In genomic region chr8:71964051-71964450, GRCm38 (mm10) we compare ENCODE assay signal across 27 mouse cellular contexts. TPM values are rescaled to one million over a fixed set of nuclear protein-coding genes. Genes with fewer than 3 reads are reported as not detected.
A peak's percentile ranks its signal among the peaks of the same experiment; 100 is the strongest.
DNase-seq lines count a peak whose midpoint lies in the region; ATAC-seq and TF ChIP-seq lines count a peak whose summit lies in the region.
"Had no signal": no experiment of that assay in that cellular context is flagged by ENCODE, and none has a peak within 500 bp of the region (broad histone marks: within the 10 kb centered on the region; RNA-seq: fewer than 3 reads in every experiment).

No protein-coding gene starts in this region.

- no peaks in the 10 kb centered on the region for H3K27me3 ChIP-seq in midbrain, embryonic 11.5 days (ENCODE audit: control insufficient read depth, insufficient read depth, low read length)
- no peaks in the 10 kb centered on the region for H3K27me3 ChIP-seq in midbrain, embryonic 14.5 days (ENCODE audit: control insufficient read depth, insufficient read depth, low read length)
- no peaks in the 10 kb centered on the region for H3K27me3 ChIP-seq in forebrain, postnatal 0 days (ENCODE audit: insufficient read depth, low read length)
- H3K27me3 ChIP-seq: embryonic facial prominence, embryonic 12.5 days; embryonic facial prominence, embryonic 15.5 days; heart, embryonic 12.5 days; heart, embryonic 15.5 days; hindbrain, embryonic 13.5 days had no signal

- H3K27ac ChIP-seq in midbrain, embryonic 11.5 days (ENCODE audit: low read depth, low read length) = no peak overlapping the region
- H3K27ac ChIP-seq in midbrain, embryonic 14.5 days (replicated peaks; ENCODE audit: low read depth, low read length) = no peak overlapping the region
- H3K27ac ChIP-seq in forebrain, postnatal 0 days (ENCODE audit: low read depth, low read length) = no peak overlapping the region
- H3K27ac ChIP-seq: embryonic facial prominence, embryonic 12.5 days; embryonic facial prominence, embryonic 15.5 days; gastrocnemius, adult 2 months; heart, embryonic 15.5 days; hindbrain, embryonic 10.5 days; hindbrain, embryonic 13.5 days had no signal

- H3K4me3 ChIP-seq in midbrain, embryonic 11.5 days (ENCODE audit: low read depth, low read length) = no peak overlapping the region
- H3K4me3 ChIP-seq in midbrain, embryonic 14.5 days (replicated peaks; ENCODE audit: low read depth, low read length) = no peak overlapping the region
- no peak overlapping the region for H3K4me3 ChIP-seq in forebrain, postnatal 0 days (ENCODE audit: low read depth, low read length)
- H3K4me3 ChIP-seq: embryonic facial prominence, embryonic 12.5 days; embryonic facial prominence, embryonic 15.5 days; gastrocnemius, adult 2 months; heart, embryonic 12.5 days; heart, embryonic 15.5 days; hindbrain, embryonic 10.5 days; hindbrain, embryonic 13.5 days had no signal

- H3K4me2 ChIP-seq in midbrain, embryonic 11.5 days = no peak overlapping the region
- no peak overlapping the region for H3K4me2 ChIP-seq in midbrain, embryonic 14.5 days (ENCODE audit: low read length)
- no peak overlapping the region for H3K4me2 ChIP-seq in forebrain, postnatal 0 days (ENCODE audit: low read depth)
- H3K4me2 ChIP-seq: embryonic facial prominence, embryonic 12.5 days; embryonic facial prominence, embryonic 15.5 days; heart, embryonic 12.5 days; heart, embryonic 15.5 days; hindbrain, embryonic 13.5 days had no signal

- no peak for ATAC-seq in midbrain, embryonic 11.5 days (ENCODE audit: low FRiP score)
- no peak for ATAC-seq in midbrain, embryonic 14.5 days (ENCODE audit: low FRiP score, low TSS enrichment)
- ATAC-seq in forebrain, postnatal 0 days = no peak
- ATAC-seq: forebrain, embryonic 14.5 days; hindbrain, embryonic 16.5 days; inflammation-experienced regulatory T-cells, adult 6 months; intestine, embryonic 16.5 days had no signal

- TF ChIP-seq CTCF in forebrain, postnatal 0 days (IDR thresholded peaks at IDR 0.05; ENCODE audit: low read depth) = no peak

- H3K9ac ChIP-seq in midbrain, embryonic 11.5 days (ENCODE audit: low read length) = no peak overlapping the region
- no peak overlapping the region for H3K9ac ChIP-seq in midbrain, embryonic 14.5 days (replicated peaks; ENCODE audit: low read length)
- H3K9ac ChIP-seq in forebrain, postnatal 0 days = no peak overlapping the region
- H3K9ac ChIP-seq: embryonic facial prominence, embryonic 12.5 days; embryonic facial prominence, embryonic 15.5 days; heart, embryonic 12.5 days; heart, embryonic 15.5 days; hindbrain, embryonic 13.5 days had no signal

- no peaks in the 10 kb centered on the region for H3K4me1 ChIP-seq in midbrain, embryonic 11.5 days (ENCODE audit: control insufficient read depth, insufficient read depth, low read length)
- H3K4me1 ChIP-seq in midbrain, embryonic 14.5 days (ENCODE audit: control insufficient read depth, insufficient read depth, low read length) = no peaks in the 10 kb centered on the region
- no peaks in the 10 kb centered on the region for H3K4me1 ChIP-seq in forebrain, postnatal 0 days (ENCODE audit: insufficient read depth)
- H3K4me1 ChIP-seq: embryonic facial prominence, embryonic 12.5 days; embryonic facial prominence, embryonic 15.5 days; heart, embryonic 12.5 days; hindbrain, embryonic 10.5 days; hindbrain, embryonic 13.5 days had no signal

- peak; percentile 69 to 85 for DNase-seq in adrenal gland, adult (ENCODE audit: inconsistent age in 2 of 2, low spot score in 1 of 2)
- DNase-seq in adrenal gland, postnatal 4 days (ENCODE audit: low spot score in 2 of 2) = no peak
- DNase-seq in midbrain, embryonic 11.5 days (ENCODE audit: low spot score, missing footprints) = peak; percentile 10
- DNase-seq in midbrain, embryonic 14.5 days = no peak
- DNase-seq in adrenal gland, adult 8-10 months = peak; percentile 60
- peak; percentile 34 for DNase-seq in adrenal gland, postnatal 25 days
- DNase-seq in forebrain, postnatal 0 days = no peak
- DNase-seq in cerebellum, adult 9-10 months = no peak
- DNase-seq: cerebellum, adult 18-20 months; cerebellum, adult 9-11 months; cerebellum, postnatal 25 days; gastrocnemius, adult 2 months; gastrocnemius, postnatal 14 days; heart, adult 18-20 months; heart, postnatal 36 days; kidney, adult 18-20 months; kidney, adult 9 months had no signal

- peaks cover 29% of the 10 kb centered on the region for H3K36me3 ChIP-seq in midbrain, embryonic 11.5 days (ENCODE audit: control insufficient read depth, insufficient read depth, low read length)
- peaks cover 35% of the 10 kb centered on the region for H3K36me3 ChIP-seq in midbrain, embryonic 14.5 days (ENCODE audit: control insufficient read depth, insufficient read depth, low read length)
- H3K36me3 ChIP-seq in forebrain, postnatal 0 days (ENCODE audit: insufficient read depth) = peaks cover 32% of the 10 kb centered on the region

- 89% methylated on average over 3 of the region's 3 CpGs for WGBS in midbrain, embryonic 11.5 days
- WGBS in midbrain, embryonic 14.5 days = 95% methylated on average over 3 of the region's 3 CpGs
- 90% methylated on average over 3 of the region's 3 CpGs for WGBS in forebrain, postnatal 0 days

- H3K9me3 ChIP-seq in midbrain, embryonic 11.5 days (ENCODE audit: control insufficient read depth, low read length) = peaks cover 4% of the 10 kb centered on the region; the same call in 1 of the 2 replicates
- 0 out of 2 replicates have a peak, but pooled peaks cover 4% of the 10 kb centered on the region for H3K9me3 ChIP-seq in midbrain, embryonic 14.5 days (ENCODE audit: control insufficient read depth, low read length)
- H3K9me3 ChIP-seq in forebrain, postnatal 0 days (ENCODE audit: low read length) = no peaks in the 10 kb centered on the region
- H3K9me3 ChIP-seq: embryonic facial prominence, embryonic 12.5 days; heart, embryonic 15.5 days had no signal

RNA-seq across cellular contexts. Expression of gene Zfp961, which starts 13.2 kb away (rescaled TPM):
- total RNA-seq in adrenal gland, postnatal 4 days (2021) = 10 to 100 TPM; 32.9 to 33.4 TPM
- 25.7 and 28.4 TPM in 2 replicates for polyA plus RNA-seq in midbrain, embryonic 11.5 days (2014; fragmentation: Nextera tagmentation; extraction: Ambion mirVana)
- polyA plus RNA-seq in midbrain, embryonic 14.5 days (2014; fragmentation: Nextera tagmentation; extraction: Ambion mirVana) = 16.8 and 23.3 TPM in 2 replicates
- 10 to 100 TPM; 22.0 to 30.6 (median 27.0) TPM for total RNA-seq in adrenal gland, adult 8-10 months (2022)
- total RNA-seq in adrenal gland, postnatal 25 days (2021) = 30.8 and 37.1 TPM in 2 replicates
- total RNA-seq in forebrain, postnatal 0 days (2014; rRNA removed) = 28.8 and 29.4 TPM in 2 replicates
- 11.1 and 14.5 TPM in 2 replicates for polyA plus RNA-seq in forebrain, postnatal 0 days (2015; fragmentation: Nextera tagmentation; extraction: Ambion mirVana)

RNA-seq across cellular contexts. Expression of gene Cyp4f18, which starts 45.4 kb away (rescaled TPM):
- 1 to 10 TPM; 1.5 to 1.7 TPM for total RNA-seq in adrenal gland, postnatal 4 days (2021)
- 0.22 and 0.41 TPM in 2 replicates for polyA plus RNA-seq in midbrain, embryonic 11.5 days (2014; fragmentation: Nextera tagmentation; extraction: Ambion mirVana)
- 0.55 and 0.97 TPM in 2 replicates for polyA plus RNA-seq in midbrain, embryonic 14.5 days (2014; fragmentation: Nextera tagmentation; extraction: Ambion mirVana)
- total RNA-seq in adrenal gland, adult 8-10 months (2022) = 10 to 100 TPM in 2 of 4 experiments, 1 to 10 TPM in 2; 5.3 to 12.2 (median 8.6) TPM
- 4.8 and 5.2 TPM in 2 replicates for total RNA-seq in adrenal gland, postnatal 25 days (2021)
- 0.77 TPM in 1 of 2 replicates, not detected in the other for total RNA-seq in forebrain, postnatal 0 days (2014; rRNA removed)
- polyA plus RNA-seq in forebrain, postnatal 0 days (2015; fragmentation: Nextera tagmentation; extraction: Ambion mirVana) = 0.44 and 0.52 TPM in 2 replicates

RNA-seq across cellular contexts. Expression of gene Zfp617, which starts 55.6 kb away (rescaled TPM):
- 10 to 100 TPM; 32.4 to 37.2 TPM for total RNA-seq in adrenal gland, postnatal 4 days (2021)
- polyA plus RNA-seq in midbrain, embryonic 11.5 days (2014; fragmentation: Nextera tagmentation; extraction: Ambion mirVana) = 39.7 and 44.2 TPM in 2 replicates
- 36.9 and 42.3 TPM in 2 replicates for polyA plus RNA-seq in midbrain, embryonic 14.5 days (2014; fragmentation: Nextera tagmentation; extraction: Ambion mirVana)
- total RNA-seq in adrenal gland, adult 8-10 months (2022) = 10 to 100 TPM; 24.9 to 36.5 (median 32.0) TPM
- 31.3 and 38.1 TPM in 2 replicates for total RNA-seq in adrenal gland, postnatal 25 days (2021)
- total RNA-seq in forebrain, postnatal 0 days (2014; rRNA removed) = 33.3 and 34.4 TPM in 2 replicates
- polyA plus RNA-seq in forebrain, postnatal 0 days (2015; fragmentation: Nextera tagmentation; extraction: Ambion mirVana) = 11.5 and 19.5 TPM in 2 replicates

RNA-seq across cellular contexts. Expression of gene Zfp882, which starts 55.6 kb away (rescaled TPM):
- 1 to 10 TPM; 7.7 to 9.6 TPM for total RNA-seq in adrenal gland, postnatal 4 days (2021)
- polyA plus RNA-seq in midbrain, embryonic 11.5 days (2014; fragmentation: Nextera tagmentation; extraction: Ambion mirVana) = 7.2 and 9.2 TPM in 2 replicates
- polyA plus RNA-seq in midbrain, embryonic 14.5 days (2014; fragmentation: Nextera tagmentation; extraction: Ambion mirVana) = 18.8 and 19.4 TPM in 2 replicates
- 1 to 10 TPM; 5.6 to 8.4 (median 7.4) TPM for total RNA-seq in adrenal gland, adult 8-10 months (2022)
- total RNA-seq in adrenal gland, postnatal 25 days (2021) = 8.3 and 9.8 TPM in 2 replicates
- total RNA-seq in forebrain, postnatal 0 days (2014; rRNA removed) = 18.5 and 21.1 TPM in 2 replicates
- polyA plus RNA-seq in forebrain, postnatal 0 days (2015; fragmentation: Nextera tagmentation; extraction: Ambion mirVana) = 4.4 and 7.8 TPM in 2 replicates

Comparison
In these comparisons a context has a peak if more than half of its experiments do, and no peak if none do; other contexts are left out.
1. DNase-seq: peak in adrenal gland, adult (2 of 2), midbrain, embryonic 11.5 days (single experiment), adrenal gland, adult 8-10 months (single experiment) and adrenal gland, postnatal 25 days (single experiment); none in adrenal gland, postnatal 4 days (0 of 2), midbrain, embryonic 14.5 days (single experiment), forebrain, postnatal 0 days (single experiment) and cerebellum, adult 9-10 months (single experiment).